Mouse (Mus musculus): ENCODE measurements around the gene Gtf2ird1. TPM values are rescaled to one million over a fixed set of nuclear protein-coding genes. Genes with fewer than 3 reads are reported as not detected.

Gene Gtf2ird1
- polyA plus RNA-seq (2014; fragmentation: Illumina TruSeq; extraction: RNeasy Lipid Tissue Mini Kit (QIAGEN cat#74804); ENCODE audit: low read depth, low replicate concordance): 20.0 TPM

DNA sequence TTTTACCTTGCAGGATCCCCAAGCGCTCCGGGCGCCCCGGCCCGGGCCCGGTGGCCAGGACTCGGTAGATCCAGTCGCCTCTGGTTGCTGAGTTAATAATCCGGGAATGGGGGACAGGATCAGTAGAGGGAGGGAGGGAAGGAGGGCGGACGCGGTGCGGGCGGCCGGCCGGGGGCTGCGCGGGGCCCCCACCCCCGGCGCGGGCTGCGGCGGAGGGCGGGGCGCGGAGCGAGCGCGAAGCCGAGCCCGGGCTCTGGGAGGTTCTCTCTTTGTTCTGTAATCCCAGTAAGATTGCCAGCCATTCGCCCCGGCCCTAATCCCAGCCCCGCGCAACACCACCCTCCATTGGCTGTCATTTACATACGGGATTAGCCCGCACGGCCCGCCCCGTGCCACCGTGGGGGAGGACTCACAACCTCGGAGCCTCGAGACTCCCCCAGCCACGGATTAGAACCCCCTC lies at the start of gene Gtf2ird1:
Gene Gtf2ird1, minus strand, starts transcription at position 214 of the 460 bp plus-strand sequence.

GRCm38 (mm10) chr5:134314688-134315622 lies 141.6 kb downstream of the Gtf2ird1 start, which contains the start of gene Gtf2i:
Gene Gtf2i (minus strand): TSS chr5:134314760.

Other genes starting within 250 kb of the Gtf2ird1 start
- gene Ncf1, start 227.1 kb downstream of the Gtf2ird1 start, polyA plus RNA-seq (2014; fragmentation: Illumina TruSeq; extraction: RNeasy Lipid Tissue Mini Kit (QIAGEN cat#74804); ENCODE audit: low read depth, low replicate concordance): 2.3 TPM
- gene Gtf2i, start 142.0 kb downstream of the Gtf2ird1 start, polyA plus RNA-seq (2014; fragmentation: Illumina TruSeq; extraction: RNeasy Lipid Tissue Mini Kit (QIAGEN cat#74804); ENCODE audit: low read depth, low replicate concordance): 122 TPM
- gene Clip2, start 95.7 kb upstream of the Gtf2ird1 start, polyA plus RNA-seq (2014; fragmentation: Illumina TruSeq; extraction: RNeasy Lipid Tissue Mini Kit (QIAGEN cat#74804); ENCODE audit: low read depth, low replicate concordance): 6.7 TPM
- not detected for gene Syna, start 103.5 kb upstream of the Gtf2ird1 start, polyA plus RNA-seq (2014; fragmentation: Illumina TruSeq; extraction: RNeasy Lipid Tissue Mini Kit (QIAGEN cat#74804); ENCODE audit: low read depth, low replicate concordance)
- gene Rfc2, start 124.7 kb upstream of the Gtf2ird1 start, polyA plus RNA-seq (2014; fragmentation: Illumina TruSeq; extraction: RNeasy Lipid Tissue Mini Kit (QIAGEN cat#74804); ENCODE audit: low read depth, low replicate concordance): 37.8 TPM
- 5.7 TPM for gene Lat2, start 158.3 kb upstream of the Gtf2ird1 start, polyA plus RNA-seq (2014; fragmentation: Illumina TruSeq; extraction: RNeasy Lipid Tissue Mini Kit (QIAGEN cat#74804); ENCODE audit: low read depth, low replicate concordance)
- gene Eif4h, start 182.8 kb upstream of the Gtf2ird1 start, polyA plus RNA-seq (2014; fragmentation: Illumina TruSeq; extraction: RNeasy Lipid Tissue Mini Kit (QIAGEN cat#74804); ENCODE audit: low read depth, low replicate concordance): 158 TPM
- 5.1 TPM for gene Limk1, start 231.9 kb upstream of the Gtf2ird1 start, polyA plus RNA-seq (2014; fragmentation: Illumina TruSeq; extraction: RNeasy Lipid Tissue Mini Kit (QIAGEN cat#74804); ENCODE audit: low read depth, low replicate concordance)